8 mouse cellular contexts compared by ENCODE assay signal in genomic region chr16:18416837-18417236, GRCm38 (mm10). TPM values are rescaled to one million over a fixed set of nuclear protein-coding genes. Genes with fewer than 3 reads are reported as not detected.
DNase-seq lines count a peak whose midpoint lies in the region; ATAC-seq and TF ChIP-seq lines count a peak whose summit lies in the region.
"Had no signal": no experiment of that assay in that cellular context is flagged by ENCODE, and none has a peak within 500 bp of the region (broad histone marks: within the 10 kb centered on the region; RNA-seq: fewer than 3 reads in every experiment).

No protein-coding gene starts in this region.

- no peaks in the 10 kb centered on the region for H3K27me3 ChIP-seq in embryonic facial prominence, embryonic 14.5 days (replicated peaks; ENCODE audit: control insufficient read depth, insufficient read depth, low read length)
- no peaks in the 10 kb centered on the region for H3K27me3 ChIP-seq in liver, embryonic 15.5 days

- H3K4me2 ChIP-seq in embryonic facial prominence, embryonic 14.5 days (ENCODE audit: low read depth, low read length), result 0 out of 2 replicates have a peak overlapping the region, but pooled peaks have one; percentile 7
- no peak overlapping the region for H3K4me2 ChIP-seq in liver, embryonic 15.5 days

- TF ChIP-seq POLR2A in bone marrow macrophage, adult 2 months (IDR thresholded peaks at IDR 0.05; ENCODE audit: borderline replicate concordance, low read depth, low read length), result no peak

- H3K36me3 ChIP-seq in embryonic facial prominence, embryonic 14.5 days (ENCODE audit: control insufficient read depth, insufficient read depth, low read length), result peaks cover 19% of the 10 kb centered on the region; the same call in 1 of the 2 replicates
- H3K36me3 ChIP-seq in liver, embryonic 15.5 days (replicated peaks), result peaks cover 76% of the 10 kb centered on the region

- H3K9me3 ChIP-seq in embryonic facial prominence, embryonic 14.5 days (ENCODE audit: control insufficient read depth, low read length), result no peaks in the 10 kb centered on the region
- H3K9me3 ChIP-seq in liver, embryonic 15.5 days (replicated peaks), result no peaks in the 10 kb centered on the region

- ATAC-seq in embryonic facial prominence, embryonic 14.5 days (ENCODE audit: low read depth), result 0 out of 2 replicates have a peak, but pooled peaks have one; percentile 2
- no peak for ATAC-seq in liver, embryonic 15.5 days (ENCODE audit: insufficient read depth)

- H3K4me3 ChIP-seq in left cerebral cortex, adult 2 months, result no peak overlapping the region
- H3K4me3 ChIP-seq in bone marrow macrophage, adult 2 months (ENCODE audit: insufficient read depth, low read length), result no peak overlapping the region
- no peak overlapping the region for H3K4me3 ChIP-seq in embryonic facial prominence, embryonic 14.5 days (ENCODE audit: low read depth, low read length)
- no peak overlapping the region for H3K4me3 ChIP-seq in liver, embryonic 15.5 days (replicated peaks)

- WGBS in embryonic facial prominence, embryonic 14.5 days, result 79% methylated on average over 3 of the region's 3 CpGs
- 82% methylated on average over 3 of the region's 3 CpGs for WGBS in liver, embryonic 15.5 days (ENCODE audit: insufficient replicate concordance)

- peaks cover 72% of the 10 kb centered on the region for H3K4me1 ChIP-seq in bone marrow macrophage, adult 2 months (ENCODE audit: control insufficient read depth, insufficient read depth, low read length)
- peaks cover 11% of the 10 kb centered on the region for H3K4me1 ChIP-seq in embryonic facial prominence, embryonic 14.5 days (ENCODE audit: control insufficient read depth, insufficient read depth, low read length)
- peaks cover 70% of the 10 kb centered on the region for H3K4me1 ChIP-seq in liver, embryonic 15.5 days (replicated peaks)

- H3K27ac ChIP-seq in left cerebral cortex, adult 2 months, result peak overlapping the region; percentile 80
- H3K27ac ChIP-seq in bone marrow macrophage, adult 2 months (ENCODE audit: insufficient read depth, low read depth, low read length), result peak overlapping the region; percentile 66
- peak overlapping the region; percentile 81 for H3K27ac ChIP-seq in embryonic facial prominence, embryonic 14.5 days (replicated peaks; ENCODE audit: low read depth, low read length)
- peak overlapping the region; percentile 31 for H3K27ac ChIP-seq in liver, embryonic 15.5 days (replicated peaks)

- intact Hi-C loops in left cerebral cortex, adult 2 months (cut with DNase I), result no loop called here
- intact Hi-C loops in left cerebral cortex, postnatal 14 days (cut with DNase I), result no loop called here

- no peak for DNase-seq in left cerebral cortex, adult 2 months (ENCODE audit: extremely low spot score in 1 of 2, low spot score in 2 of 2)
- DNase-seq in left cerebral cortex, postnatal 14 days (ENCODE audit: low spot score in 2 of 2), result no peak
- no peak for DNase-seq in embryonic facial prominence, embryonic 14.5 days (ENCODE audit: low spot score)
- DNase-seq in frontal cortex, adult 2 months (ENCODE audit: extremely low spot score in 1 of 2, low spot score in 1 of 2), result no peak
- no peak for DNase-seq in cerebellum, adult 11 months
- DNase-seq: cerebellum, postnatal 14 days had no signal

- TF ChIP-seq CTCF in left cerebral cortex, adult 2 months (IDR thresholded peaks at IDR 0.05), result no peak
- TF ChIP-seq CTCF in bone marrow macrophage, adult 2 months (IDR thresholded peaks at IDR 0.05; ENCODE audit: low read depth, low read length), result no peak

- H3K9ac ChIP-seq in embryonic facial prominence, embryonic 14.5 days (ENCODE audit: low read depth, low read length), result no peak overlapping the region
- H3K9ac ChIP-seq in liver, embryonic 15.5 days, result no peak overlapping the region

RNA-seq across cellular contexts. Expression of gene Txnrd2, which starts 9.3 kb away (rescaled TPM):
- 10 to 100 TPM; 18.2 to 22.5 TPM for total RNA-seq in left cerebral cortex, adult 2 months (2021)
- 10 to 100 TPM; 18.9 to 25.2 TPM for total RNA-seq in left cerebral cortex, postnatal 14 days (2021)
- polyA plus RNA-seq in bone marrow macrophage, adult 2 months (2012; ENCODE audit: insufficient read depth, insufficient read length, missing spikeins), result 23.4 and 26.3 TPM in 2 replicates
- 14.7 TPM in 2 replicates for polyA plus RNA-seq in embryonic facial prominence, embryonic 14.5 days (2014; fragmentation: Nextera tagmentation; extraction: Ambion mirVana)
- polyA plus RNA-seq in liver, embryonic 15.5 days (2015; fragmentation: Nextera tagmentation; extraction: Ambion mirVana), result 101 and 114 TPM in 2 replicates
- 22.9 and 25.9 TPM in 2 replicates for polyA plus RNA-seq in frontal cortex, adult 2 months (2012; rRNA removed)

RNA-seq across cellular contexts. Expression of gene Comt, which starts 9.8 kb away (rescaled TPM):
- total RNA-seq in left cerebral cortex, adult 2 months (2021), result 10 to 100 TPM; 87.2 to 87.6 TPM
- total RNA-seq in left cerebral cortex, postnatal 14 days (2021), result 10 to 100 TPM; 74.2 to 80.8 TPM
- 93.3 and 99.6 TPM in 2 replicates for polyA plus RNA-seq in bone marrow macrophage, adult 2 months (2012; ENCODE audit: insufficient read depth, insufficient read length, missing spikeins)
- polyA plus RNA-seq in embryonic facial prominence, embryonic 14.5 days (2014; fragmentation: Nextera tagmentation; extraction: Ambion mirVana), result 85.4 and 86.4 TPM in 2 replicates
- 87.6 and 94.1 TPM in 2 replicates for polyA plus RNA-seq in liver, embryonic 15.5 days (2015; fragmentation: Nextera tagmentation; extraction: Ambion mirVana)
- polyA plus RNA-seq in frontal cortex, adult 2 months (2012; rRNA removed), result 140 and 143 TPM in 2 replicates

Comparison
In these comparisons a context has a peak if more than half of its experiments do, and no peak if none do; other contexts are left out.
1. H3K27ac ChIP-seq: peak in every context shown above with its lines; median percentile 81 in embryonic facial prominence, embryonic 14.5 days; 80 in left cerebral cortex, adult 2 months; 66 in bone marrow macrophage, adult 2 months; 31 in liver, embryonic 15.5 days.